Mouse (Mus musculus) brain, embryonic 14.5 days (tissue): Measurements from ENCODE around the gene Adam12. TPM values are rescaled to one million over a fixed set of nuclear protein-coding genes. Genes with fewer than 3 reads are reported as not detected.

Source experiments
- DNase-seq: peaks from one replicate; pipeline ENCODE4 v3.0.0-alpha.2; 2011; ENCODE audit warnings: low read depth
- CTCF ChIP-seq: fragments of 200-500 bp; IDR thresholded peaks from 2 replicates; pipeline ENCODE4 v1.5.1; 2012; ENCODE audit warnings: inconsistent platforms, mild to moderate bottlenecking, moderate library complexity, borderline replicate concordance; ENCODE audit not compliant: insufficient read depth, insufficient read length; ENCODE audit errors: extremely low read depth
- POLR2A ChIP-seq: fragments of 200-500 bp; IDR thresholded peaks from 2 replicates; pipeline ENCODE4 v1.6.1; 2012; ENCODE audit warnings: mild to moderate bottlenecking, inconsistent platforms, borderline replicate concordance; ENCODE audit not compliant: poor library complexity, insufficient read depth, insufficient read length, severe bottlenecking; ENCODE audit errors: extremely low read depth
- polyA plus RNA-seq: library from polyadenylated mRNA; depleted of rRNA; stranded (reverse); fragments of >200 nt; gene quantifications from 2 replicates; pipeline ENCODE4 v1.2.3, GENCODE M21; 2012

Adam12 gene
- polyA plus RNA-seq, 1 experiment, result 6.3 TPM

DNA sequence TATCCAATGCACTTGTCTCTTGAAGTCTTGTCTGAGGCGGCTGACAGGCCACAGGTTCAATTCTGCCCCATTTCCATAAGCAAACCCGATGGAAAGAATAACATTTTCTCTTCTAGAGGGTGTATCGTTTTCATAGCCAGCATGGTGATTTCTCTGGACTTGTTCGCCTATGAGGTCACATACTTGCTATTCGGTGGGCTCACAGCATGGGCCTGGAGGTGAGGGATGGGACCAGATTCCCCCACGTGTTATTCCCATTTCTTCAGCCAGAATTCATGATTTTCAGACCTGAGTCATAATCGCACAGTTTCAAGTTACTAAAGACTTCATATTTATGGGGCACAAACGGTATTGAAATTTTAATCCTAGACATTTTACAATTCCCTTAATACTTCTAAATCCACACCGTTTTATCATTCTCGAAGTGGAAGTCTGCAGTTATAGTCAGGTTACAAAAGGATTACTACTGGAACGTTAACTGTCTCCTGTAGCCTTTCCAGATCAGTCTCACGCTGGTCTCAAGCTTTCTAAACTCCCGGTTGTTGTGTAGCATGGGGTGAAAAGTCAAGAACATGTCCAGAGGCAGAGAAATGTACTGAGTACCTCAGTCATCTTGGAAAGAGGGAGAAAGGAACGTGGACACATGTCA lies 58.4 kb downstream of the Adam12 start:
- DNase-seq, result no peak
- TF ChIP-seq POLR2A (no peak), CTCF (no peak)

DNA sequence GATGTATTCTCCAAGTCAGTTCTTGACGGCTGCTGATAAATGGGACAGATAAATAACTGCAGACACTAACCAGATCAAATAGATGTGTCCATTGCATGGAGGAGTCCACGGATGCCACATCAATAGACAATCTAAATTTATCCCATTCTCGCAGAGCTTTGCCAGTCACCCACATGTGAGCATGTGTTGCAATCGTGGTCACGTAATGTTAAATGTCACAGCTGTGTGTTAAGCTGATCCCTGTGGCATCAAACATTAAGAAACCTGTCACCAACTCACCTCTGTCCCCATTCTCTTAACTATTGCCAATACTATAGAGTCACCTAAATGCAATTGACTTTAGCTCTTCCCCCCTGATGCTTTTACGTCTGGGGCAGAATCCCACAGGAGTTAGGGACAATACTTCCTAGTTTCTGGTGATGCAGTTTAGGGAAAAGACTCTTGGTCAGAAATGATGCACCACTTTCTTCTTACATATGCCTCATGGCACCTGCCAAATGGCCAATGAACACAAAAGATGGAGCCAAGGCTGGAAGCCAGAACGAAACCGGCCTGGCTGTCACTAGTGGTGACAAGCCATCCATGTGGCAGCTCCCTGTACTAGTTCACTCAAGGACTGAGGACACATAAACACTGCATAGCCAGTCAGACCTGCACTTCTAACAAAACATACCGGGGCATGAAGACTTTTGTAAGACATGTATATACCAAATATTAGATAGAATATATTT lies 61.6 kb downstream of the Adam12 start:
- DNase-seq, result no peak

DNA sequence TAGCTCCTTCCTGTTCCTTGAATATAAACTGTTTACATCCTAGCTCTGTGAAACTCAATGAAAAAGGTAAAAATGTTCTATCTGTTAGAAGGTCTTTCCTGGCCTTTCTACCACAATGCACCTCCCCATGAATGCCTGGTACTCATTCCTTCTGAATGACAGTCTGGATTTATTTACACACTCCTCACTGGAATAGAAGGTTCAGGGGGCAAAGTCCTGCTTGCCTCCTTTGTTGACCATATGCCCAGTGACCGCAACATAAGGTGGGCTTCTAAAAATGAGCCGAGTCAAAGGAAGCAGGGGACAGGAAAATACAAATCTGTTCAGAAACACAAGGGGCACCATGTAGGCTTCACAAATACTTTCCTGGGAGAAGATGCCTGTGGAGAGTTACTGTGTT lies 62.2 kb downstream of the Adam12 start:
- TF ChIP-seq POLR2A (no peak), CTCF (no peak)

More for the DNA sequence above, 61.6 kb downstream of the Adam12 start:
- TF ChIP-seq POLR2A, result no peak
- TF ChIP-seq CTCF, result no peak

DNA sequence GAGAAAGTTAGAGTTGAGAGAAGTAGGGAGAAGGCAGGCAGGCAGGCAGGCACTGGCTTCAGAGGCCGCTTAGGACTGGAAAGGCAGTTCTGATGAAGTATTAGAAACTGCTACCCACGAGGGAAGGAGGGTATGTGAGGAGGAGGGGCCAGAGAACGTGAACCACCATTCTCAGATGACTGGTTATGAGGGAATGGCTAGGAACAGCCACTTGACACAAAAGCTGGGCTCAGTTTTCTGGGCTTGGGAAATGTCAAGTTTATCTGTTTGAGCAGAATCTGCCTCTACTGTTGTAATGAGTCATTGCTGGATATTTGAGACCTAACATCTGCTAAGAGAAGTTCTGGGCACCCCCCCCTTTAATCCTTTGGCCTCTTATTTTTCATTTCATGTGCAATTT lies 64.4 kb downstream of the Adam12 start:
- DNase-seq, result no peak
- TF ChIP-seq POLR2A (no peak), CTCF (no peak)

More for the DNA sequence above, 62.2 kb downstream of the Adam12 start:
- DNase-seq, result no peak

DNA sequence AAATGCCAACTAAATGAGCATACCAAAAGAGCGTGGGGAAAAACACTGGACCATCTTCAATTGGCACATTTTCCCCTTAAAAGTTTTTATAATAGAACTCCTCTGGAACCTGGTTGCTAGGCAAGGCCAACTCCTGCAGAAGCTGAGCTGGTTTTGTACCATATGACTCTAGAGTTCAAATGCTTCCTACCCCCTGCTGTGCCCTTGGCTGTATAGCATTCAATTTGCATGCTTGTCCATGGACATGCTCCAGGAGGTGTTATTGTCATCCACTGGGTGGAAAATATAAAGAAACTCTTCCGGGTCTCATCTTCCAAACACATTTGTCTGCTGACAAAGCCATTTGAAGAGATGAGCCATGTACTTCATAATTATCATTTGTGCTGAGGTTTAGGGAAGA lies 68.2 kb downstream of the Adam12 start:
- no peak for DNase-seq
- TF ChIP-seq POLR2A (no peak), CTCF (no peak)

DNA sequence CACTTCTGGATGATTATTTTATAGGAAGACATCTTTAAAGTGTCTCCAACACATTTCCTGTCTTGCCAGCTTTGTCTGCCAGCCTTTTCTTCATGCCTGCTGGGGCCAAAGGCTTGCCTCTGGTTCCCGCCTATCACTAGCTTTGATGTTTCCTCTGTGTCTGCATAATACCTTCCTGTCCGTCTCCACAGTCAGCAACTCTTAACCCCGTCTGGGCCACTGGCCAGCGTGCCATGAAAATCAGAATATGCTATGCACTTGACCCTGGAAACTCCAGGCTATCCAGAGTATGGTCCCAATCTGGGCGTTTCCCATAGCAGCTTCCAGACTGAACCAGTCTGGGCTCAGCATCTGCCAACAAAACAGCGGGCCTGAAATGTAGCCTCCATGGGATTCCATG lies 69.1 kb downstream of the Adam12 start:
- no peak for TF ChIP-seq CTCF
- TF ChIP-seq POLR2A, result no peak
- no peak for DNase-seq

DNA sequence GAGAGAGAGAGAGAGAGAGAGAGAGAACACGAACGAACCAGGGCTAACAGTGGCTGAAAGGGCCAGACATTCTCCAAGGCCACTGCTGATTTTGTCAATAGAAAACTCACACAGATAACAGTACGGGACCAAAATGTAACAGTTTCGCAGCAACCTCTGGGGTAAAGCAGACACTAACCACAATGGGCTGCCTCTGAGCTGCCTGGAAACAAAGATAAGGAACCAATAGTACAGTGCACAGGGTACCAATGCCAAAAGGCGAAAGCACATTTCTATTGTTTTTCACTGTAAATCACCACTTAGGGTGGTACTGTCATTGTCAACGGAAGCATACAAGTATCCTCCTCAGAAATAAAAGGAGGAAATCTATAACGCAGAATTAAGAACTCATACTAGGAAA lies 72.3 kb downstream of the Adam12 start:
- TF ChIP-seq CTCF (no peak), POLR2A (no peak)
- no peak for DNase-seq

DNA sequence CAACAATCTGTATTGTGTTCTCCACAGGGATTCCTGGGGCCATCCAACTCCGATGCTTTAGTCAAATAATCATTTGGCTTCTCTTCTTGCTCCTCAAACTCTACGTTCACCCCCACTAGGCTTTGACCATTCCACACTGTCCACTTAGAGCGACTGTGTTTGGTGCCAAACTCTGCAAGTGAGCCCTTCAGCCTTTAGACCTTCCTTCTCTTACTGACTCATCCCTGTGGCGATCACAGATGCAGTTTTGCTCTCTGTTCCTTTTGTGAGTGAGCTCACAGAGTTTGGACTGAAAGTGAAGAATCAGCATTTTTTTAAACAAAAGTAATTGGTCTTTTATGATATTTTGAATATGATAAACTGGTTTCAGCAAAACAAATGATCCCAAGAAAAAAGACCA lies 80.6 kb downstream of the Adam12 start:
- TF ChIP-seq CTCF (no peak), POLR2A (no peak)
- peak; percentile 28 for DNase-seq

DNA sequence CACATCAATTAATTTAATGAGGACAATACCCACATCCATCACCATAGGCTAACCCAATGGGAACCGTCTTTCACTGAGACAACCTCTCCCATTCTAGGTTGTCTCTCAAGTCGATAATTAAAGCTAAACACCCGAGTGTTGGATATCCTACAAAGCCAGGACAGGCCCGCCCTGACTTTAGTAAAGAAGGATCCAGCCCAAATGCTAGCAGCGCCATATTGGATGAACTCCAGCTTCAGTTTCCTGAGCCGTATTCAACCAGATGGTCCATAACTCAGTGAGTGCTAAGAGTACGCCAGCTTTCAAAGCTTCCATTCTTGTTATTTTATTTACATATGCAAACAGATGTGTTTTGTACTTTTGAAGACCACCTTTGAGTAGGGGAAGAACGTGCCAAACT lies 81.6 kb downstream of the Adam12 start:
- TF ChIP-seq CTCF (no peak), POLR2A (no peak)
- DNase-seq, result peak; percentile 42

DNA sequence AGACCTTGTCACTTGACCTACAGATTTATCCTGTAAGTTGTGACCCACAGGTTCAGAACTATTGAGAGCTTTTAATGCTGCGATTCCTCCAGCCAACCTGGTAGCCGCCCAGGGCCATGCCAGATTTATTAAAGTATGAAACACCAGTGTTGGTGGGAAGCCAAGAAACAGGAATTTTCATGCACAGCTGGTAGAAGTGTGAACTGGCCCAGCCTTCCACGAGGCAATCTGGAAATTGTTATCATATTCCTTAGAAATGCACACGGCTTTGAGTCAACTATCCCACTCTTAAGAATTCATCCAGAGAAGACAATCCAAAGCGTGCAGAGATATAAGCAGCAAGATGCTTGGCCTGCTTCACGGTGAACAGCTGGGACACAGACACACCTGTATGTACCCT lies 82.6 kb downstream of the Adam12 start:
- DNase-seq, result no peak
- TF ChIP-seq POLR2A (no peak), CTCF (no peak)

DNA sequence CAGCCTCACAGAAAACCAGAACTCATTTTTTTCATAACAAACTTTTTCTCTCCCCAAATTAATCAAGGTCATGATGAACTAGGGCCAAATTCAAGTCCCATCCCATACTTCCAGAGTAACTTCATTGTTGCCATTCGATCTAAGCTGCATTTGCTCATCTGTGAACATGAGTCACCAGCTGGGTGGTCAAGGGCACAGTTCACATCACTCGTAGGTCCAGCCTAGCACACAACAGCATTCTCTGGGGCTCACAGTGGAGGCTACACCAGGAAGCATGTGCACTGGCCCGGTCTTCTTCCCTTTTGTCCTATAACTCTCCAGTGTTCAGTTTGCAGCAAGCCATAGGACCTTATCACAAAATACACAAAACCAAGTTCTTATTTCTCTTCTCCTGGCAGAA lies 84.4 kb downstream of the Adam12 start:
- DNase-seq, result no peak
- TF ChIP-seq CTCF (no peak), POLR2A (no peak)

DNA sequence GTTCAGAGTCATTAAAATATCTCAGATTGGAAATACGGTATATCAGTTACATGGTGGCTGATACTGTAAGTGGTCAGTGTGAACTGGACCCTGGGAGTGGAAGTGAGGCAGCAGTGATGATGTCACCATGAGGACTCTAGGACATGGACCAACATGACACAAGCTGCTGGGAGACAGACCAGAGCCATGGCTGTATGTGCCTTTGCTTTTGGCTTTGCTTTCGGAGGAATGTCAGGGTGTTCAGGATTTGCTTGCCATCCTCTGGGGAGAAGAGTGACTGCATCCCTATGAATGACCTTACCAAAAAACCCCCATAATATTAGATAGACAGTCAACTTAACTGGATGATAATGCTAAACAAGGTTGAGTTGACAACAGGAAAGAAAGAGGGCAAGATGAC lies 85.1 kb downstream of the Adam12 start:
- no peak for DNase-seq
- no peak for TF ChIP-seq CTCF
- TF ChIP-seq POLR2A, result no peak

DNA sequence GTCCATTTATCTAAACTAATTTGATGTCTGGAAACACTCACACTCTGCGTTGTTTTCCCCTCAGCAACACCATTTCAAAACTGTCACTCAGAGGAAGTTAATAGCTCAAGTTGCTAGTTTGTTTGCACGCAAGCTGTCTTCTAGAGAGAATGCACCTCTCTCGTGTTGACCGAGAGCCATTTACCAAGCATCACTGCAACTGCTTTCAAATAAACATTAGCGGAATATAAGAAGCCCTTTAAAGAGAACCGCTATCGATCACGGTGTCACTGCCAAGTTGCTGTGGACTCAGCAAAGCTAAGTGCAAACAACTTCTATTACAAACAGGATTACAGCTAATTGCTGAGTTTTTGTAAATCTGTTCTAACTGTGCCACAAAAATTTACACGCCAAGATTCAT lies 87.8 kb downstream of the Adam12 start:
- TF ChIP-seq CTCF (no peak), POLR2A (no peak)
- peak; percentile 51 for DNase-seq

DNA sequence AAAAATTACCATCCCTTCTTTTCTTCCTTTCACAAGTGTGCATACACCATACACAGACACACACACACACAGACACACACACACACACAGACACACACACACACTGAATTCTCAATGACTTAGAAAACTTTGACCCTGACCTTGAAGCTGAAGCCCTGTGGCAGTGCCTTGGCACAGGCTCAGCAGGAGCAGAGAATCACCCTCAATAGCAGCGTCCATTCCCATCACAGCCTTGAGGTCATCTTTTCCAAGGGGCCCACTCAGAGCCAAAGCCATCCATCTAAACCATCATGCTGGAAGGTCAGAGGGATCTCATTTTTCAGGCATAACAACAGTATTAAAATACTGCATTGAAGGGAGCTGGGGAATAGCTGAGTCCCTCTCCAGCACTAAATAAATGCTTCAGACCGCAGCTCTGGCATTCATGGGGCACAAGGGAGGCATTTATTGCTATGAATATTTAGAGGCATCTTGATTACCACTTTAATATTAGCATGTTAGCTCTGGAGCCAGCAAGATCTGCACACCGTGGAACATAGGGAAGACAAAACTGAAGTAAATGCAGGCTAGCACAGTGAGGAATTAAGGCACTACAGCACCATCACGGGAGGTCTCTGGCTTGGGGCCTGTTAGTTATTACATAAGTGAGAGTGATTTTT lies 92.5 kb downstream of the Adam12 start:
- TF ChIP-seq POLR2A (no peak), CTCF (no peak)
- peak; percentile 9 for DNase-seq

DNA sequence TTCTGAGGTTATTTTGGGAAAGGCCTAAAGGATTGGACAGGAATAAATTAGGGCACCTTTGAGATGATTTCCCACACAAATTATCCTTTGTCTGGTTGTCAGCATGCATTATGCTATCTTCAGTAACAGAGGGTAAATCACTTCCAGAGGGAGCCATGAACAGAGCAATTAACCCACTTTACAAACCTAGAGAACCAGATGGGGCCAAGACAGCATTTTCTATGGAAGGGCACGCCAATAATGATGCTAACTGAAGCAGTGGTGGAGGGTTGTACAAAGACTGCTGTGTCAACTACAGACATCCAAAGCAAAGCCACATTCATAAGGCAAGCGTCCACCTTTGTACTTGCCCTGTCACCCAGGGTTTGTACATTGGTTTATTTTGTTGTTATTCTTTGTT lies 99.6 kb downstream of the Adam12 start:
- DNase-seq, result peak; percentile 88
- TF ChIP-seq CTCF (no peak), POLR2A (no peak)
